Mouse (Mus musculus) ES-E14 (cell line): ENCODE data around the gene Tmem151a.

Experiments
- CHD2 ChIP-seq: IDR thresholded peaks from 2 replicates; pipeline ENCODE4 v1.6.1; 2014; ENCODE audit warnings: mild to moderate bottlenecking, low read depth, low read length, inconsistent platforms
- HCFC1 ChIP-seq: IDR thresholded peaks from 2 replicates; pipeline ENCODE4 v1.6.1; 2012; ENCODE audit warnings: low read length, inconsistent platforms, borderline replicate concordance; ENCODE audit not compliant: insufficient read depth
- MAFK ChIP-seq: IDR thresholded peaks from 2 replicates; pipeline ENCODE4 v1.6.1; 2014; ENCODE audit warnings: mild to moderate bottlenecking, low read depth, low read length, inconsistent platforms; ENCODE audit not compliant: insufficient read depth
- ZC3H11A ChIP-seq: IDR thresholded peaks from 2 replicates; pipeline ENCODE4 v1.6.1; 2012; ENCODE audit warnings: low read depth, mild to moderate bottlenecking, inconsistent platforms, low read length, borderline replicate concordance
- ZNF384 ChIP-seq: IDR thresholded peaks from 2 replicates; pipeline ENCODE4 v1.6.1; 2012; ENCODE audit warnings: low read depth, low read length, inconsistent platforms

DNA sequence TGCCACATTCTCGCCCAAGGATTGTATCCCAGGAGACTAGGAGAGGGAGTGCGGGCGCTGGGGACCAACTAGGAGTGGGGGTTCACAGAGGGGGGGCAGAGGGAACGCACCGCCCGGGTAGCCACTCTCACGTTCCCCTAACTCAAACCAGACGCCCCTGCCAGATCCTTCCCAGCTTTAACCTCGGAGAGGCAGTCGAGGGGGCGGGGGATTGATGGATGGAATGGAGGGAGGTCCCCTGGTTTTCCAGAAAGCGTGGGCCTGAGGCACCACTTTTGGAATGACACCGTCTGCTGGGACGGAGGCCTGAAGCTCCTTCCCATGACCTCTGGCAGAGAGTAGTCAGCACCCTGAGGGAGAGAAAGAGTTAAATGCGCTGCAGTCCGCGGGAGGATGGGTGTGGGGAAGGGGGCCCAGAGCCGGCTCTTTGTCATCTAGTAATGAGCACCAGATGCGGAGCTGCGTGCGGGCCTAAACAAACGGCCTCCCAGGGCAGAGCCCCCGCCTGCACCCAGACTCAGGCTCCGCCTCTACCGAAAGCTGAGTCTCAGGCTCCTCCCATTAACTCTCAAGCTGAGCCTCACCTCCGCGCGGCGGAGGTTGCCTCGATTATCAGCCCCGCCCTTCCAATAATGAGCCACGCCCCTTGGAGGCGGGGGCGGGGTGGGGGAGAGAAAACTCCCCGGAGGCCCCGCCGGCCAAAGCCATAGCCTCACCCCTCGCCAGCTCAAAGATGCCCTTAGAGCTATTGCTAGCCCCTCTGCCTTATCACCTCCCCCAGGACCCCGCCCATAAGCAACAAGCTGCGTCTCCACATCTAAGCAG lies 13.6 kb downstream of the Tmem151a start:
- no peak for TF ChIP-seq HCFC1
- no peak for TF ChIP-seq ZC3H11A
- TF ChIP-seq CHD2 = no peak
- no peak for TF ChIP-seq ZNF384
- no peak for TF ChIP-seq MAFK
